Mouse (Mus musculus) adrenal gland, postnatal 4 days (tissue): Measurements from ENCODE around the gene Foxd1. TPM values are rescaled to one million over a fixed set of nuclear protein-coding genes. Genes with fewer than 3 reads are reported as not detected.

ENCODE experiments used
- DNase-seq, 2 experiments: peaks; one replicate each; pipeline ENCODE4 v3.0.0; 2021 to 2022; ENCODE audit warnings: low spot score in 2 of 2, mixed read lengths in 2 of 2
- long read RNA-seq, 2 experiments: library from polyadenylated mRNA; stranded (forward); transcript quantifications; one replicate each; pipeline ENCODE4 v2.0.0; 2021
- total RNA-seq, 2 experiments: library from RNA; stranded (reverse); gene quantifications; 2 replicates each; pipeline ENCODE4 v1.2.3; 2021

Foxd1 gene
- total RNA-seq: 1 to 10 TPM; 2.3 to 3.7 TPM
- long read RNA-seq, experiment 1, full-length matches to known transcripts: 3 of 3 reads
- long read RNA-seq, experiment 1, partial matches to known transcripts: 0 of 3 reads
- long read RNA-seq, experiment 1, other reads (novel, unspliced or antisense): 0 of 3 reads
- long read RNA-seq, experiment 2, full-length matches to known transcripts: 10 of 10 reads
- long read RNA-seq, experiment 2, partial matches to known transcripts: 0 of 10 reads
- long read RNA-seq, experiment 2, other reads (novel, unspliced or antisense): 0 of 10 reads

DNA sequence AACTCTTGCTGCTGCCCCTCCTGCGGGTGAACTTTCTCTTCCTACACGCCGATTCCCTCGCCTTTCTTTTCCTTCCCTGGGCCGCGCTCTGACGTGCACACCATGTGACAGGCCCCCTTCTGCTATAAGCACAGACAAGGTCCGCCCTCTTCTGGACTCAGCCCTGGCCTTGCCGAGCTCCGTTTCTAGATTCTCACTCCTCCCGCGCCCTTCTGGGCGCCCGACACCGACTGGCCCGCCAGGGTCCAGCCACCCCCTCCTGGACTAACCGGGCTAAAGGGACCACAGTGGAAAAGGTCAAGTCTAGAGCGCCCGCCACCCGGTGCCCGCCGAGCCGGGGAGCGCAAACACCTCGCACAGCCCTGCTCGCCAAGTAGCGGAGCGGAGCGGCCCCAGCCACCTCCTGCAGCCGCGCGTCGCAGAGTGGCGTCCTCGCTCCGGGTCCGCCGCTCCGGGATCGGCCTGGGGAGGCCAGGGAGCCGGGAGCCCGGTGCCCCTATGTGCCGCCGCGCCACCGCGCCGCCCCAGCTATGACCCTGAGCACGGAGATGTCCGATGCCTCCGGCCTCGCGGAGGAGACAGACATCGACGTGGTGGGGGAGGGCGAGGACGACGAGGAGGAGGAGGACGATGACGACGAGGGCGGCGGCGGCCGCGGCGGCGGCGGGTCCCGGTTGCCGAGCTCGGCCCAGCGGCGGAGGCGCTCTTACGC lies at the start of gene Foxd1:
TSS of gene Foxd1 (plus strand) at position 153 of the 712 bp plus-strand sequence.
- DNase-seq: peak in 1 of 2 experiments; percentile 18

GRCm38 (mm10) chr13:98305257-98305656 lies 48.8 kb upstream of the Foxd1 start:
- no peak for DNase-seq

- no peak for DNase-seq
Measured at GRCm38 (mm10) chr13:98306393-98306792, 47.6 kb upstream of the Foxd1 start.

DNA sequence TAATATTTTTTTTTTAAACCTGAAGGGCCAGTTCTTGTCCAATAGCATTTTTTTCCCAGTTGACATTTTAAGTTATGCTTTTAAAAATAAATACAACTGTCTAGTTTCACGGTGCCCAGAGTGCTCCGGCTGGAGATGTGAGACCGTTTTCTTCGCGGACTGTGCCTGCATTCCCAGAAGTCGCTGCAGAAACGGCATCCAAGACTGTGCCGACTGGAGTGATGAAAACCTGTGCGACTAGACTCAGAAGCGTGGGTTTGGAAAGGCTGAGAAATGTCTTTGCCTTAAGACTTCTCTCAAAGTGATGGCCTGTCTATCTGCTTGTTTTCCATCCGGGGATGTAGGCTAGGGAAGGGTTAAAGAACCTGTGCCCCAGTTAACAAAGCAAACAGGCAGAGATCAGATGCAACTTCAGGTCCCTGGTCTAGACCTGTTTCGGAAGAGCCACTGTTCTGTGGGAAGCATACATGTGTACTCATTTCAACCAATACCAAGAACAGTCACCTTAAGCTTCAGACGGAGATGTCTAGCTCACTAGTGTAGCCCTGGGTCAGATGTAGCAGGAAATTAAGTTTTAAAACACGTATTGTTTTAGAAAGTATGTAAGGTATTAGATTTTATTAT lies 47.1 kb upstream of the Foxd1 start:
- DNase-seq: no peak

GRCm38 (mm10) chr13:98308004-98308403 lies 46.0 kb upstream of the Foxd1 start:
- DNase-seq: no peak

GRCm38 (mm10) chr13:98308724-98309123 lies 45.3 kb upstream of the Foxd1 start:
- no peak for DNase-seq

GRCm38 (mm10) chr13:98311597-98311996 lies 42.4 kb upstream of the Foxd1 start:
- no peak for DNase-seq

GRCm38 (mm10) chr13:98313631-98314030 lies 40.4 kb upstream of the Foxd1 start:
- DNase-seq: no peak

- no peak for DNase-seq
Measured at GRCm38 (mm10) chr13:98315124-98315523, 38.9 kb upstream of the Foxd1 start.

DNA sequence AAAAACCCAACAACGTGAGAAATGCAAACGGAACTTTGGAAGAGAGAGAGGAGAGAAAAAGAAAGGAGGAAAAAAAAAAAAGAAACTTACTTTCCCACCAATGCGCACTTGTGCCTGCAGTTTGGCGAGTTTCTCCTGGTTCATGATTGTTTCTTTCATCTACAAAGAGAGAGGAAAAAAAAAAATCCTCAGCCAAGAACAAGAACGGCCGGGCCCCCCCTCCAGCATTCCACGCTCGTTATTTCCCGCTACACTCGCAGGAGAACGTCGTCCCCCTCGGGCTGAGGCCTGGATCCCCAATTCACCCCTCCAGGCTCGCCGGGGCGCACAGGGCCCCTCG lies 37.9 kb upstream of the Foxd1 start:
- no peak for DNase-seq

GRCm38 (mm10) chr13:98316480-98317245 lies 37.4 kb upstream of the Foxd1 start, which contains the start of gene Btf3:
Btf3 (minus strand) TSS chr13:98317006.
- DNase-seq: peak; percentile 87

GRCm38 (mm10) chr13:98317246-98317677 lies 36.8 kb upstream of the Foxd1 start:
- no peak for DNase-seq

- no peak for DNase-seq
Measured at GRCm38 (mm10) chr13:98317911-98318310, 36.1 kb upstream of the Foxd1 start.

- no peak for DNase-seq
Measured at GRCm38 (mm10) chr13:98325034-98325433, 29.0 kb upstream of the Foxd1 start.

DNA sequence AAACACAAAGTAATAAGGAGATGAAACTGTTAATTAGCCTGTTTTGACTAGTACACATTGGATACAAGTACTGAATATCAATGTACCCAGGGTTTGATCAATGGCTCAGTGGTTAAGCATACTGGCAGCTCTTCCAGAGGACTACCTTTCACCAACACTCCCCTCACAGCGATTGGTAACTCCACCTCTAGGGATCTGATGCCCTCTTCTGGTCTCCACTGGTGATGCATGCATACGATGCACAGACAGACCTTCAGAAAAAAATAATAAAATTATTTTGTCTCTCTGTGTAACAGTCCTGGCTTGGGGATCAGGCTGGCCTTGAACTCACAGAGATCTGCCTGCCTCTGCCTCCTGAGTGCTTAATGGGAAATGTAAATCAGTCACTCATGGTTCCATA lies 21.9 kb upstream of the Foxd1 start:
- DNase-seq: no peak

GRCm38 (mm10) chr13:98336205-98336604 lies 17.8 kb upstream of the Foxd1 start:
- DNase-seq: no peak

GRCm38 (mm10) chr13:98340506-98340905 lies 13.5 kb upstream of the Foxd1 start:
- DNase-seq: no peak

- no peak for DNase-seq
Measured at GRCm38 (mm10) chr13:98349491-98349890, 4.6 kb upstream of the Foxd1 start.

- no peak for DNase-seq
Measured at GRCm38 (mm10) chr13:98351527-98351926, 2.5 kb upstream of the Foxd1 start.

GRCm38 (mm10) chr13:98352381-98352975 lies 1.6 kb upstream of the Foxd1 start:
- no peak for DNase-seq

GRCm38 (mm10) chr13:98353709-98354089 lies 343 bp upstream of the Foxd1 start:
- DNase-seq: no peak
